Mouse (Mus musculus) liver, embryonic 11.5 days (tissue): ENCODE data around the gene Gm525. TPM values are rescaled to one million over a fixed set of nuclear protein-coding genes. Genes with fewer than 3 reads are reported as not detected.
A peak's percentile ranks its signal among the peaks of the same experiment; 100 is the strongest.
"Not testable (repeated sequence)": the region's sequence is repeated elsewhere in the genome, so short reads cannot be mapped to it uniquely, and the experiment has no call there.

ENCODE experiments used
- ATAC-seq: fragments of 200-750 bp; cut with Nextera tagmentation; replicated peaks from 2 replicates; pipeline ENCODE4 v1.8.0; 2017; ENCODE audit warnings: moderate number of reproducible peaks, mild to moderate bottlenecking, moderate TSS enrichment, moderate library complexity; ENCODE audit not compliant: low FRiP score
- DNase-seq: peaks from one replicate; pipeline ENCODE4 v3.0.0-alpha.2; 2017; ENCODE audit warnings: low spot score
- H3K27ac ChIP-seq: fragments of 300-500 bp; sonication (generic); 2 replicates; pipeline ENCODE4 v1.5.1; 2014; ENCODE audit warnings: mild to moderate bottlenecking, low read depth, low read length, control low read depth
- H3K27me3 ChIP-seq: fragments of 300-500 bp; sonication (generic); replicated peaks from 2 replicates; pipeline ENCODE4 v1.6.1; 2014; ENCODE audit warnings: low read length, mixed read lengths; ENCODE audit not compliant: control insufficient read depth, insufficient read depth
- H3K36me3 ChIP-seq: fragments of 300-500 bp; sonication (generic); 2 replicates; pipeline ENCODE4 v1.6.1; 2014; ENCODE audit warnings: mild to moderate bottlenecking, low read length, moderate library complexity, mixed read lengths; ENCODE audit not compliant: control insufficient read depth, insufficient read depth
- H3K4me1 ChIP-seq: fragments of 300-500 bp; sonication (generic); replicated peaks from 2 replicates; pipeline ENCODE4 v1.6.1; 2014; ENCODE audit warnings: low read length, mixed read lengths; ENCODE audit not compliant: control insufficient read depth, insufficient read depth
- H3K4me2 ChIP-seq: fragments of 300-500 bp; sonication (generic); 2 replicates; pipeline ENCODE4 v1.6.1; 2014; ENCODE audit warnings: mild to moderate bottlenecking, control low read depth, moderate library complexity
- H3K4me3 ChIP-seq: fragments of 300-500 bp; sonication (generic); 2 replicates; pipeline ENCODE4 v1.5.1; 2014; ENCODE audit warnings: low read depth, low read length, control low read depth
- H3K9ac ChIP-seq: fragments of 300-500 bp; sonication (generic); 2 replicates; pipeline ENCODE4 v1.6.1; 2014; ENCODE audit warnings: low read depth, low read length, control low read depth
- H3K9me3 ChIP-seq: fragments of 300-500 bp; sonication (generic); 2 replicates; pipeline ENCODE4 v1.6.1; 2016; ENCODE audit warnings: low read length, inconsistent platforms, mixed read lengths; ENCODE audit not compliant: control insufficient read depth
- WGBS: fragments of 180-500 bp; shearing (Covaris S2); extraction: QIAGEN DNeasy Blood & Tissue Kit; methylation state at CpG from one replicate; pipeline ENCODE4 v1.1.7; 2014; 5-methylcytosine and 5-hydroxymethylcytosine counted together
- polyA plus RNA-seq: library from polyadenylated mRNA; unstranded; fragments of >200 nt; fragmentation: Nextera tagmentation; extraction: Ambion mirVana; gene quantifications from 2 replicates; pipeline ENCODE4 v1.2.1, GENCODE M21; 2014

Gm525 gene
- polyA plus RNA-seq, 1 experiment from 2014 or later: not detected

DNA sequence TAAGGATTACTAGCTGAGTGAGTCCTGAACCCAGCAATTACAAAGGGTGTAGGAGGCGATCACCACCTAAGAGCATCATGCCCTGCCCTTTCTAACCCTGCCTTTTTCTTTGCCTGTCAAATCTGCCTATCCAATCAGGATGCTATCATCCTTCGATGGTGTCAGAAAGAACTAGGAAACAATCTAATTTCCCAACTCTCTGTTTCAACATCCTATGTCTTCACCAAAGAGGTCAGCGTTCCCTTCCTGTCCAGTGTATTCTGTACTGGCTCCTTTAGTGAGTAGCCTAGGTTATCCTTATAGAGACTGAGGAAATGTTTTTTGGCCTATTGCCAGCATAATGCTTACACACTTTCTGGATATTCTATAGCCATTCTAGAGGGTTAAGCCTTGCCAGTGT, 38.1 kb upstream of the Gm525 start:
- H3K4me2 ChIP-seq: no peak overlapping the region
- H3K27me3 ChIP-seq: no peaks in the 10 kb centered on the region
- no peak overlapping the region for H3K9ac ChIP-seq
- ATAC-seq (no peak), DNase-seq (no peak)
- H3K4me1 ChIP-seq: no peaks in the 10 kb centered on the region
- no peak overlapping the region for H3K4me3 ChIP-seq
- 86% methylated on average over 3 of the region's 3 CpGs for WGBS
- H3K27ac ChIP-seq: no peak overlapping the region
- peaks cover 7% of the 10 kb centered on the region; the same call in 1 of the 2 replicates for H3K36me3 ChIP-seq
- no peaks in the 10 kb centered on the region for H3K9me3 ChIP-seq

DNA sequence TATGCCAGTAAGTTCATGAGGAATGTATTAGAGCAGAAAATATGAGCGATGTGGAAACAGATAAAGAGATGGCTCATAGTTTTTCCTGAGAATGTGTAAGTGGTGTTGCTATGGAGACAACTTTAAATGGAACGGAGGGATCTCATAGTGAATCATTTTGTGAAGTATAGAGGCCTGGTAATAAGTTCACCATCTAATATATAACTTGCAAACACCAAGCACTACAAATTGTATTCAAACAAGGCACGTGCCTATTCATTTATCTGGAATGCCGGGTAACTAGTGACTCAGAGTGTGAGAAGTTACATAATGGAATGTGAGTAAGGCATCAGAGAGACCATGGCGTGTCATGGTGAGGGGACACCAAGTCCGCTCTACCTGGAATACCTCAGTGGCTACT, 35.1 kb upstream of the Gm525 start:
- H3K9ac ChIP-seq: no peak overlapping the region
- no peak overlapping the region for H3K4me3 ChIP-seq
- H3K4me1 ChIP-seq: no peaks in the 10 kb centered on the region
- no peaks in the 10 kb centered on the region for H3K27me3 ChIP-seq
- ATAC-seq (no peak), DNase-seq (no peak)
- peaks cover 10% of the 10 kb centered on the region; the same call in 1 of the 2 replicates for H3K36me3 ChIP-seq
- H3K9me3 ChIP-seq: no peaks in the 10 kb centered on the region
- no peak overlapping the region for H3K4me2 ChIP-seq
- WGBS: 89% methylated on average over 6 of the region's 6 CpGs
- no peak overlapping the region for H3K27ac ChIP-seq

DNA sequence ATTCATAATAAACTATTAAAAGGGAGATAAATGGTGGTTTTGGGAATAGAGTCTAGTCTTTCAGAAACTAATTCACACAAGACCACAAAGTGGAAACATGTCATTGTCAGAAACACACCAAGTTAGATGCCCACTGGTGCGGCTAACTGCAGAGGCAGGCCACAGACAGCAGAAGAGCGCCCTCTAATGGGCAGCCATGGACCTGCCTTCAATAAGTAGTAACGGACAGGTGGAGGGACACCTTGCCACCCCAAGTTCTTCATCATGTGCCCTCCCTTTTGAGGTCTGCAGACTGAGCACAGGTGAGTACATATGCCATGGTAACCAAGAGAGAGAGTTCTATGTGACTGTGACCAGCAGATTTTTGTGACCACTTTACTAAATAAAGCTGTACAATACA, 34.3 kb upstream of the Gm525 start:
- ATAC-seq (0 out of 2 replicates have a peak, but pooled peaks have one; percentile 43), DNase-seq (no peak)
- 30% methylated on average over 3 of the region's 3 CpGs for WGBS
- H3K27ac ChIP-seq: no peak overlapping the region
- H3K9me3 ChIP-seq: no peaks in the 10 kb centered on the region
- H3K9ac ChIP-seq: no peak overlapping the region
- no peak overlapping the region for H3K4me2 ChIP-seq
- no peak overlapping the region for H3K4me3 ChIP-seq
- no peaks in the 10 kb centered on the region for H3K4me1 ChIP-seq
- H3K27me3 ChIP-seq: no peaks in the 10 kb centered on the region
- H3K36me3 ChIP-seq: peaks cover 14% of the 10 kb centered on the region; the same call in 1 of the 2 replicates

DNA sequence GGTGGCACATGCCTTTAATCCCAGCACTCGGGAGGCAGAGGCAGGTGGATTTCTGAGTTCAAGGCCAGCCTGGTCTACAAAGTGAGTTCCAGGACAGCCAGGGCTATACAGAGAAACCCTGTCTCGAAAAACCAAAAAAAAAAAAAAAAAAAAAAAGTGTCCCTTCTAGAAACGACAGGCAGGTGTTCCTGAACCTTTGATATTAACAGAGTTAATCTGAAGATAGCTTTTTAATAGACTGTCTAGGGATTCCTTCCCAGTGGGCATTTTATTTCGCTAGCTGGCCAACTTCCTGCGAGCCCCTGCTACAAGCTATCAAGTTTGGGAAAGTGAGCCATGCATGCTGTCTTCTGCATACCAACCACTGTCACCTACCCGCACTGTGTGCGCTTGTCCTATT, 32.6 kb upstream of the Gm525 start:
- not testable (repeated sequence) for DNase-seq, H3K4me1 ChIP-seq, H3K27ac ChIP-seq, ATAC-seq, H3K27me3 ChIP-seq, H3K9ac ChIP-seq, H3K9me3 ChIP-seq, H3K4me2 ChIP-seq, H3K4me3 ChIP-seq
- peaks cover 24% of the 10 kb centered on the region for H3K36me3 ChIP-seq
- WGBS: 88% methylated on average over 6 of the region's 7 CpGs

DNA sequence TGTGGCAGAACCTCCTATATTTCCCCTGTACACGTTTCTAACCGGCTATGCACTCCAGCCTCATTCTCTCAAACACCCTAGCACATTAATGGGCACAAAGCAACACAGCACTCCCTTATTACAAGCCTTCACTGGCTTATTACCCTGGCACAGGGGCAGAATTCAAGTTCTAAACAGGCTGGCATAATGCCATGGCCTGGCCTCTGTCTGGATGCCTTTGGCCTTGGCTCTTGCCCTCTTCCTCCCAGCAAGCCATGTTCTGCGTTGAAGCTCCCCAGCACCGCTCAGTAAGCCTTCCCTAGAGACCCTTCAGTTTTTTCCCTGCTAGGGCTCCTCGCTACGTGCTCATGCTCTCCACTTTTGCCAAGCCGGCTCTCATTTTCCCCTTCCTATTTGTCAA, 30.6 kb upstream of the Gm525 start:
- peaks cover 35% of the 10 kb centered on the region for H3K36me3 ChIP-seq
- no peak overlapping the region for H3K9ac ChIP-seq
- H3K4me2 ChIP-seq: no peak overlapping the region
- H3K27me3 ChIP-seq: no peaks in the 10 kb centered on the region
- H3K27ac ChIP-seq: no peak overlapping the region
- no peaks in the 10 kb centered on the region for H3K9me3 ChIP-seq
- ATAC-seq: no peak
- WGBS: 89% methylated on average over 7 of the region's 7 CpGs
- DNase-seq: no peak
- no peaks in the 10 kb centered on the region for H3K4me1 ChIP-seq
- H3K4me3 ChIP-seq: no peak overlapping the region

DNA sequence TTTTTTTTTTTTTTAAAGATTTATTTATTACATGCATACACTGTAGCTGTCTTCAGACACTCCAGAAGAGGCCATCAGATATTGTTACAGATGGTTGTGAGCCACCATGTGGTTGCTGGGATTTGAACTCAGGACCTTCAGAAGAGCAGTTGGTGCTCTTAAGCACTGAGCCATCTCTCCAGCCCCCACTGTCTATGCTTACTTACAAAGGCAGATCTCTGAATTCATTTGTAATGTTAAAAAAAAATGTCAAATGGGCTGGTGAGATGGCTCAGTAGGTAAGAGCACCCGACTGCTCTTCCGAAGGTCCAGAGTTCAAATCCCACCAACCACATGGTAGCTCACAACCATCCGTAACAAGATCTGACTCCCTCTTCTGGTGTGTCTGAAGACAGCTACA, 28.1 kb upstream of the Gm525 start:
- not testable (repeated sequence) for H3K4me2 ChIP-seq, H3K9ac ChIP-seq, H3K4me3 ChIP-seq, H3K4me1 ChIP-seq, H3K9me3 ChIP-seq, DNase-seq, ATAC-seq, H3K27ac ChIP-seq, H3K27me3 ChIP-seq
- H3K36me3 ChIP-seq: peaks cover 28% of the 10 kb centered on the region
- WGBS: 93% methylated on average over 3 of the region's 3 CpGs

DNA sequence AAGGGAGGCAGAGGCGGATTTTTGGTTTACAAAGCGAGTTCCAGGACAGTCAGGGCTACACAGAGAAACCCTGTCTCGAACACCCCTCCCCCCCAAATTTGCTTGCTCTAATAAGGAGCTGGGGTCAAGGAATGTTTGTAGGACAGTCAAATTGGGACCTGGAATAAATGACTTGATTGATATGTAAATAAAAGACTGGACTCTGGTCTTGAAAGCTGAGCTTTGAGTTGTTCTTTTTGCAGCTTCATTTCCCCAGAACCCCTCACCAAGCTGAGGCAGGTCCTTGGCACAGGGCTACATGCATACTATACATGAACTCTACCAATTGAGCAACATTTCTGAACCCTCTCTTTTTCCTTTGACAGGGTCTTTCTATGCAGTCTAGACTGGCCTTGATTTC, 27.6 kb upstream of the Gm525 start:
- ATAC-seq: no peak
- H3K27me3 ChIP-seq: no peaks in the 10 kb centered on the region

DNA sequence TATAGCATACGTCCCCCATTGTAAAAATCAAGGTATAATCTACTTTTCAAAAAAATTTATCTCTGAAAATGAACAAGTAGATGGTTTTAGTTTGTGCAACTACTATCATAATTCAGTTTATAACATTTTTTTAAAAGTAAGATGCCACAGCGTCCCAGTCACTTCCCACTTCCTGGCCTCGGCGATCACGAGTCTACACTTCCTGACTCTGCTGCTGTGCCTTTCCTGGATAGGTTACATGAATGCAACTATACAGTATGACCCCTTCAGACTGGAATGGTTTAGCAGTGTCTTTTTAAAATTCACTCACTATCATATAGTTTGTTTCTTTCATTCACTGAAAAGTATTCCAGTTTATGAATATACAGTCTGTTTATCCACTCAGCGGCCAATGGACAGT, 21.9 kb upstream of the Gm525 start:
- no peak overlapping the region for H3K9ac ChIP-seq
- H3K4me3 ChIP-seq: no peak overlapping the region
- WGBS: 70% methylated on average over 6 of the region's 6 CpGs
- H3K27ac ChIP-seq: no peak overlapping the region
- no peaks in the 10 kb centered on the region for H3K27me3 ChIP-seq
- ATAC-seq (no peak), DNase-seq (no peak)
- no peaks in the 10 kb centered on the region for H3K9me3 ChIP-seq
- peaks cover 8% of the 10 kb centered on the region for H3K36me3 ChIP-seq
- no peak overlapping the region for H3K4me2 ChIP-seq
- H3K4me1 ChIP-seq: no peaks in the 10 kb centered on the region

More for the DNA sequence above, 27.6 kb upstream of the Gm525 start:
- Histone ChIP-seq H3K9me3 (no peaks in the 10 kb centered on the region), H3K4me3 (no peak overlapping the region), H3K27ac (no peak overlapping the region), H3K4me2 (no peak overlapping the region), H3K9ac (no peak overlapping the region), H3K36me3 (peaks cover 25% of the 10 kb centered on the region), H3K4me1 (no peaks in the 10 kb centered on the region)
- DNase-seq: no peak
- WGBS: 88% methylated on average over 3 of the region's 3 CpGs

DNA sequence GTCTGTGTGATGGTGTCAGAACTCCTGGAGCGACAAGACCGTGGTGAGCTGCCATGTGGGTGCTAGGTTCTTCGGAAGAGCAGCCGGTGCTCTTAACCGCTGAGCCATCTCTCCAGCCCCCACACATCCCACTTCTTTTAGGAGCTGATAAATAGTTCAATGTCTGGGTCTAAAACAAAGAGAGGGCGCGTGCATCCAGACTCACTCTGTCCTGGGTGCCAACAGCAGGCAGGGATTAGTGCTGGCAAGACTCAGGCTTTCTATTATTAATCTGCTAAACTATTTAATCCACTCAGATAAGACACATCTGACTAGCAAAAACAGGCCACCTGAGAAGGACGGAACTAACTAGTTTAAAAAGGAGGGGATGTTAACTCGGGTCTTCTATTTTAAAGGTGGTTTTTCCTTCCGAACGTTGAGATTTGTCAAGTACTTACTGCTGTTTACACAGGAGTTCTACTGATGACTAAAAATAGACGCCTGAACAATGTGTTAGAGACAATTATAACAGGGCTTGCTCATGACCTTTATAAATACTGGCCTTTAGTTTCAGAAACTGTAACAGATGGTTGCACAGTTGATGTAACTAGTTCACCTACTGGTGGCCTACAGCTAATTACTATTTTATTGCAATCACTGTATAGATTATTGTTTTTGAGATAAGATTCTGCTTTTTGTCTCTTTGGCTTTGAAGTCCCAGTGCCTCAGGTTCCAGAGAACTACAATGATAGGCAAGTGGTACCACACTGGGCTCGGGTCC, 17.5 kb upstream of the Gm525 start:
- no peak overlapping the region for H3K9ac ChIP-seq
- H3K27me3 ChIP-seq: no peaks in the 10 kb centered on the region
- no peak for ATAC-seq
- H3K4me1 ChIP-seq: peaks cover 17% of the 10 kb centered on the region
- no peak overlapping the region for H3K4me2 ChIP-seq
- H3K36me3 ChIP-seq: no peaks in the 10 kb centered on the region
- H3K4me3 ChIP-seq: no peak overlapping the region
- no peaks in the 10 kb centered on the region for H3K9me3 ChIP-seq
- DNase-seq: no peak
- 84% methylated on average over 13 of the region's 13 CpGs for WGBS
- no peak overlapping the region for H3K27ac ChIP-seq
